Mouse (Mus musculus): ENCODE data around the gene Wfdc11. TPM values are rescaled to one million over a fixed set of nuclear protein-coding genes. Genes with fewer than 3 reads are reported as not detected.
A peak's percentile ranks its signal among the peaks of the same experiment; 100 is the strongest.

The Wfdc11 gene
- polyA plus RNA-seq, 1 experiment: not detected

- no peak overlapping the region for H3K27ac ChIP-seq (ENCODE audit: insufficient read depth, low read depth, low read length)
- no peaks in the 10 kb centered on the region for H3K36me3 ChIP-seq (ENCODE audit: control insufficient read depth, insufficient read depth, low read length)
- TF ChIP-seq POLR2A (IDR thresholded peaks at IDR 0.05; ENCODE audit: low read depth, low read length) (no peak), CTCF (conservative IDR thresholded peaks at IDR 0.05; ENCODE audit: insufficient read depth, insufficient read length, low read depth, low read length) (0 out of 2 replicates have a peak, but pooled peaks have one; percentile 17)
- no peaks in the 10 kb centered on the region for H3K27me3 ChIP-seq (replicated peaks; ENCODE audit: control insufficient read depth, insufficient read depth, low read length)
- DNase-seq: no peak
- 84% methylated on average over 7 of the region's 7 CpGs for WGBS
- H3K4me1 ChIP-seq (ENCODE audit: control insufficient read depth, insufficient read depth, low read length): peaks cover 5% of the 10 kb centered on the region; the same call in 1 of the 2 replicates
- H3K4me3 ChIP-seq (ENCODE audit: insufficient read depth, low read depth, low read length): no peak overlapping the region
Measured at GRCm38 (mm10) chr2:164676103-164676502, 2.2 kb upstream of the Wfdc11 start.

- H3K4me1 ChIP-seq (ENCODE audit: control insufficient read depth, insufficient read depth, low read length): no peaks in the 10 kb centered on the region
- 19% methylated on average over 1 of the region's 1 CpGs for WGBS
- H3K36me3 ChIP-seq (ENCODE audit: control insufficient read depth, insufficient read depth, low read length): no peaks in the 10 kb centered on the region
- TF ChIP-seq CTCF (conservative IDR thresholded peaks at IDR 0.05; ENCODE audit: insufficient read depth, insufficient read length, low read depth, low read length) (no peak), POLR2A (IDR thresholded peaks at IDR 0.05; ENCODE audit: low read depth, low read length) (no peak)
- DNase-seq: no peak
- H3K4me3 ChIP-seq (ENCODE audit: insufficient read depth, low read depth, low read length): no peak overlapping the region
- H3K27ac ChIP-seq (ENCODE audit: insufficient read depth, low read depth, low read length): no peak overlapping the region
- H3K27me3 ChIP-seq (replicated peaks; ENCODE audit: control insufficient read depth, insufficient read depth, low read length): no peaks in the 10 kb centered on the region
Measured at GRCm38 (mm10) chr2:164670938-164671337, 2.9 kb downstream of the Wfdc11 start.

GRCm38 (mm10) chr2:164670261-164670660 is 3.6 kb downstream of the Wfdc11 start:
- H3K27ac ChIP-seq (ENCODE audit: insufficient read depth, low read depth, low read length): no peak overlapping the region
- 81% methylated on average over 5 of the region's 5 CpGs for WGBS
- H3K27me3 ChIP-seq (replicated peaks; ENCODE audit: control insufficient read depth, insufficient read depth, low read length): no peaks in the 10 kb centered on the region
- TF ChIP-seq POLR2A (IDR thresholded peaks at IDR 0.05; ENCODE audit: low read depth, low read length): no peak
- TF ChIP-seq CTCF (conservative IDR thresholded peaks at IDR 0.05; ENCODE audit: insufficient read depth, insufficient read length, low read depth, low read length): no peak
- no peaks in the 10 kb centered on the region for H3K4me1 ChIP-seq (ENCODE audit: control insufficient read depth, insufficient read depth, low read length)
- no peak overlapping the region for H3K4me3 ChIP-seq (ENCODE audit: insufficient read depth, low read depth, low read length)
- no peaks in the 10 kb centered on the region for H3K36me3 ChIP-seq (ENCODE audit: control insufficient read depth, insufficient read depth, low read length)
- DNase-seq: no peak

GRCm38 (mm10) chr2:164664851-164665250 is 9.0 kb downstream of the Wfdc11 start:
- DNase-seq: peak; percentile 71
- H3K27ac ChIP-seq (ENCODE audit: insufficient read depth, low read depth, low read length): no peak overlapping the region
- no peaks in the 10 kb centered on the region for H3K4me1 ChIP-seq (ENCODE audit: control insufficient read depth, insufficient read depth, low read length)
- no peaks in the 10 kb centered on the region for H3K36me3 ChIP-seq (ENCODE audit: control insufficient read depth, insufficient read depth, low read length)
- no peaks in the 10 kb centered on the region for H3K27me3 ChIP-seq (replicated peaks; ENCODE audit: control insufficient read depth, insufficient read depth, low read length)
- WGBS: 74% methylated on average over 7 of the region's 7 CpGs
- TF ChIP-seq POLR2A (IDR thresholded peaks at IDR 0.05; ENCODE audit: low read depth, low read length): no peak
- TF ChIP-seq CTCF (conservative IDR thresholded peaks at IDR 0.05; ENCODE audit: insufficient read depth, insufficient read length, low read depth, low read length): no peak
- H3K4me3 ChIP-seq (ENCODE audit: insufficient read depth, low read depth, low read length): no peak overlapping the region

- DNase-seq: no peak
- H3K4me1 ChIP-seq (ENCODE audit: control insufficient read depth, insufficient read depth, low read length): no peaks in the 10 kb centered on the region
- no peak for TF ChIP-seq POLR2A (IDR thresholded peaks at IDR 0.05; ENCODE audit: low read depth, low read length)
- no peak for TF ChIP-seq CTCF (conservative IDR thresholded peaks at IDR 0.05; ENCODE audit: insufficient read depth, insufficient read length, low read depth, low read length)
- H3K4me3 ChIP-seq (ENCODE audit: insufficient read depth, low read depth, low read length): no peak within 1 kb of the TSS
- H3K27me3 ChIP-seq (replicated peaks; ENCODE audit: control insufficient read depth, insufficient read depth, low read length): no peaks in the 10 kb centered on the region
- no peak within 1 kb of the TSS for H3K27ac ChIP-seq (ENCODE audit: insufficient read depth, low read depth, low read length)
- 86% methylated on average over 9 of the region's 9 CpGs for WGBS
- no peaks in the 10 kb centered on the region for H3K36me3 ChIP-seq (ENCODE audit: control insufficient read depth, insufficient read depth, low read length)
Measured at GRCm38 (mm10) chr2:164656483-164656882, 17.4 kb downstream of the Wfdc11 start, which contains the start of gene Wfdc9. Gene Wfdc9 (minus strand): TSS chr2:164656583.

- Histone ChIP-seq H3K36me3 (ENCODE audit: control insufficient read depth, insufficient read depth, low read length) (no peaks in the 10 kb centered on the region), H3K27me3 (replicated peaks; ENCODE audit: control insufficient read depth, insufficient read depth, low read length) (no peaks in the 10 kb centered on the region), H3K4me3 (ENCODE audit: insufficient read depth, low read depth, low read length) (no peak within 1 kb of the TSS), H3K27ac (ENCODE audit: insufficient read depth, low read depth, low read length) (no peak within 1 kb of the TSS), H3K4me1 (ENCODE audit: control insufficient read depth, insufficient read depth, low read length) (no peaks in the 10 kb centered on the region)
- peak; percentile 41 for DNase-seq
- 17% methylated on average over 11 of the region's 11 CpGs for WGBS
- TF ChIP-seq CTCF (conservative IDR thresholded peaks at IDR 0.05; ENCODE audit: insufficient read depth, insufficient read length, low read depth, low read length): peak; percentile 79
- no peak for TF ChIP-seq POLR2A (IDR thresholded peaks at IDR 0.05; ENCODE audit: low read depth, low read length)
Measured at GRCm38 (mm10) chr2:164655858-164656257, 18.0 kb downstream of the Wfdc11 start, which contains the start of gene Wfdc10. Gene Wfdc10 (plus strand): TSS chr2:164656046.

GRCm38 (mm10) chr2:164641881-164642673 is 31.8 kb downstream of the Wfdc11 start:
- Histone ChIP-seq H3K4me1 (ENCODE audit: control insufficient read depth, insufficient read depth, low read length) (peaks cover 9% of the 10 kb centered on the region), H3K36me3 (ENCODE audit: control insufficient read depth, insufficient read depth, low read length) (no peaks in the 10 kb centered on the region), H3K27ac (ENCODE audit: insufficient read depth, low read depth, low read length) (no peak overlapping the region), H3K4me3 (ENCODE audit: insufficient read depth, low read depth, low read length) (no peak overlapping the region), H3K27me3 (replicated peaks; ENCODE audit: control insufficient read depth, insufficient read depth, low read length) (no peaks in the 10 kb centered on the region)
- TF ChIP-seq CTCF (conservative IDR thresholded peaks at IDR 0.05; ENCODE audit: insufficient read depth, insufficient read length, low read depth, low read length) (no peak), POLR2A (IDR thresholded peaks at IDR 0.05; ENCODE audit: low read depth, low read length) (no peak)
- DNase-seq: peak; percentile 5
- 79% methylated on average over 13 of the region's 13 CpGs for WGBS
